Mouse (Mus musculus) frontal cortex, adult (tissue): ENCODE results near the gene Gm2a.

Experiments used
- ATAC-seq: cut with Nextera tagmentation; 2 replicates; pipeline ENCODE4 v1.9.2; 2017; ENCODE audit warnings: mild to moderate bottlenecking, moderate library complexity, mixed read lengths; ENCODE audit not compliant: low TSS enrichment

Gene Gm2a

GRCm38 (mm10) chr11:55131077-55131742 is 33.3 kb downstream of the Gm2a start:
- no peak for ATAC-seq

GRCm38 (mm10) chr11:55131946-55132345 is 34.0 kb downstream of the Gm2a start:
- no peak for ATAC-seq

- ATAC-seq: no peak
Observed at GRCm38 (mm10) chr11:55133204-55133603, 35.3 kb downstream of the Gm2a start.

GRCm38 (mm10) chr11:55134407-55134806 is 36.5 kb downstream of the Gm2a start:
- no peak for ATAC-seq

- no peak for ATAC-seq
Observed at GRCm38 (mm10) chr11:55134871-55135270, 37.0 kb downstream of the Gm2a start.

GRCm38 (mm10) chr11:55136770-55137547 is 39.0 kb downstream of the Gm2a start:
- no peak; the same call in 1 of the 2 replicates for ATAC-seq

GRCm38 (mm10) chr11:55137646-55138045 is 39.7 kb downstream of the Gm2a start:
- no peak for ATAC-seq

GRCm38 (mm10) chr11:55141502-55141901 is 43.6 kb downstream of the Gm2a start:
- ATAC-seq: no peak

GRCm38 (mm10) chr11:55144011-55144410 is 46.1 kb downstream of the Gm2a start:
- ATAC-seq: no peak

- no peak for ATAC-seq
Observed at GRCm38 (mm10) chr11:55146855-55147254, 48.9 kb downstream of the Gm2a start.

- no peak for ATAC-seq
Observed at GRCm38 (mm10) chr11:55147423-55147822, 49.5 kb downstream of the Gm2a start.

- ATAC-seq: no peak
Observed at GRCm38 (mm10) chr11:55148461-55148860, 50.5 kb downstream of the Gm2a start.

GRCm38 (mm10) chr11:55151608-55152007 is 53.7 kb downstream of the Gm2a start, which contains the start of gene Slc36a3:
TSS of gene Slc36a3 (minus strand) at chr11:55151708.
- ATAC-seq: no peak

GRCm38 (mm10) chr11:55154398-55155069 is 56.6 kb downstream of the Gm2a start:
- ATAC-seq: no peak

- no peak for ATAC-seq
Observed at GRCm38 (mm10) chr11:55155070-55155421, 57.1 kb downstream of the Gm2a start.

- ATAC-seq: peak; percentile 86
Observed at GRCm38 (mm10) chr11:55158785-55159359, 61.0 kb downstream of the Gm2a start.
